24 mouse cellular contexts compared by ENCODE assay signal in the genomic region with DNA sequence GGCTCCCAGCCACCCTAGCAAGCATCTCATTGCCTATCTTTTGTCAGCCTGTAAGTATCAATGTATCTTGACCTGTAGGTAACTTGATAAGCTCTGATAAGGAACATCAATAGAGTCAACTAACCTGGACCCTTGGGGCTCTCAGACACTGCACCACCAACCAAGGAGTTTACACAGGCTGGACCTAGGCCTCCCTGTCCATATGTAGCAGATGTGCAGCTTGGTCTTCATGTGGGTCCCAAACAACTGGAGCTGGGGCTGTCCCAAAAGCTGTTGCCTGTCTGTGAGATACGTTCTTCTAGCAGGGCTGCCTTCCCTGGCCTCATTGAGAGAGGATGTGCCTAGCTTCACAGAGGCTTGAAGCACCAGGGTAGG.
DNase-seq lines count a peak whose midpoint lies in the region; ATAC-seq and TF ChIP-seq lines count a peak whose summit lies in the region.
"Had no signal": no experiment of that assay in that cellular context is flagged by ENCODE, and none has a peak within 500 bp of the region (broad histone marks: within the 10 kb centered on the region; RNA-seq: fewer than 3 reads in every experiment).

No protein-coding gene starts in this region.

- no peaks in the 10 kb centered on the region for H3K36me3 ChIP-seq in hindbrain, embryonic 11.5 days (ENCODE audit: control insufficient read depth, insufficient read depth, low read length)
- no peaks in the 10 kb centered on the region for H3K36me3 ChIP-seq in hindbrain, embryonic 10.5 days
- H3K36me3 ChIP-seq in embryonic facial prominence, embryonic 14.5 days (ENCODE audit: control insufficient read depth, insufficient read depth, low read length) = no peaks in the 10 kb centered on the region
- no peaks in the 10 kb centered on the region for H3K36me3 ChIP-seq in hindbrain, postnatal 0 days (ENCODE audit: insufficient read depth, low read length)
- no peaks in the 10 kb centered on the region for H3K36me3 ChIP-seq in midbrain, embryonic 15.5 days (replicated peaks)
- H3K36me3 ChIP-seq in lung, postnatal 0 days (ENCODE audit: insufficient read depth, low read length) = no peaks in the 10 kb centered on the region
- H3K36me3 ChIP-seq: forebrain, embryonic 10.5 days; heart, embryonic 13.5 days; kidney, embryonic 15.5 days had no signal

- TF ChIP-seq CTCF in hindbrain, postnatal 0 days (IDR thresholded peaks at IDR 0.05; ENCODE audit: low read depth) = no peak
- TF ChIP-seq CTCF in lung, postnatal 0 days (IDR thresholded peaks at IDR 0.05) = no peak

- TF ChIP-seq EP300 in lung, postnatal 0 days (IDR thresholded peaks at IDR 0.05) = no peak

- no peak overlapping the region for H3K27ac ChIP-seq in hindbrain, embryonic 11.5 days (ENCODE audit: low read depth, low read length)
- H3K27ac ChIP-seq in hindbrain, embryonic 10.5 days = no peak overlapping the region
- no peak overlapping the region for H3K27ac ChIP-seq in embryonic facial prominence, embryonic 14.5 days (replicated peaks; ENCODE audit: low read depth, low read length)
- H3K27ac ChIP-seq in hindbrain, postnatal 0 days = no peak overlapping the region
- H3K27ac ChIP-seq in midbrain, embryonic 15.5 days = no peak overlapping the region
- H3K27ac ChIP-seq in lung, postnatal 0 days (ENCODE audit: low read length) = no peak overlapping the region
- H3K27ac ChIP-seq: forebrain, embryonic 10.5 days; heart, embryonic 13.5 days; kidney, embryonic 15.5 days; liver, embryonic 14.5 days; stomach, postnatal 0 days had no signal

- H3K4me3 ChIP-seq in hindbrain, embryonic 11.5 days (ENCODE audit: low read depth, low read length) = no peak overlapping the region
- no peak overlapping the region for H3K4me3 ChIP-seq in hindbrain, embryonic 10.5 days
- no peak overlapping the region for H3K4me3 ChIP-seq in embryonic facial prominence, embryonic 14.5 days (ENCODE audit: low read depth, low read length)
- H3K4me3 ChIP-seq in hindbrain, postnatal 0 days (ENCODE audit: low read length) = no peak overlapping the region
- H3K4me3 ChIP-seq in midbrain, embryonic 15.5 days = no peak overlapping the region
- no peak overlapping the region for H3K4me3 ChIP-seq in lung, postnatal 0 days (ENCODE audit: low read depth, low read length)
- H3K4me3 ChIP-seq: forebrain, embryonic 10.5 days; heart, embryonic 13.5 days; kidney, embryonic 15.5 days; myocyte had no signal

- whole genome bisulfite sequencing in hindbrain, embryonic 11.5 days = 93% methylated on average over 1 of the region's 1 CpGs
- 77% methylated on average over 1 of the region's 1 CpGs for WGBS in hindbrain, embryonic 10.5 days
- WGBS in embryonic facial prominence, embryonic 14.5 days = 58% methylated on average over 1 of the region's 1 CpGs
- 55% methylated on average over 1 of the region's 1 CpGs for WGBS in hindbrain, postnatal 0 days
- WGBS in midbrain, embryonic 15.5 days = 62% methylated on average over 1 of the region's 1 CpGs
- 68% methylated on average over 1 of the region's 1 CpGs for WGBS in lung, postnatal 0 days

- no peak overlapping the region for H3K4me2 ChIP-seq in hindbrain, embryonic 11.5 days (replicated peaks; ENCODE audit: low read depth, low read length)
- no peak overlapping the region for H3K4me2 ChIP-seq in embryonic facial prominence, embryonic 14.5 days (ENCODE audit: low read depth, low read length)
- no peak overlapping the region for H3K4me2 ChIP-seq in hindbrain, postnatal 0 days (ENCODE audit: low read depth, low read length)
- no peak overlapping the region for H3K4me2 ChIP-seq in midbrain, embryonic 15.5 days
- no peak overlapping the region for H3K4me2 ChIP-seq in lung, postnatal 0 days (replicated peaks; ENCODE audit: low read depth, low read length)
- H3K4me2 ChIP-seq: heart, embryonic 13.5 days; kidney, embryonic 15.5 days; lung, embryonic 14.5 days had no signal

- no peak for DNase-seq in hindbrain, embryonic 11.5 days (ENCODE audit: low spot score)
- DNase-seq in hindbrain, embryonic 10.5 days (ENCODE audit: low spot score) = no peak
- DNase-seq in embryonic facial prominence, embryonic 14.5 days (ENCODE audit: low spot score) = no peak
- no peak for DNase-seq in hindbrain, postnatal 0 days (ENCODE audit: low spot score)
- no peak for DNase-seq in lung, postnatal 0 days (ENCODE audit: low spot score)
- DNase-seq in urinary bladder, postnatal 4 days (ENCODE audit: low spot score in 2 of 2) = no peak
- DNase-seq: cerebellum, adult 11 months; cerebellum, adult 9-11 months; heart, adult 18-20 months; heart, postnatal 14 days; kidney, adult 11 months; kidney, postnatal 36 days; lung, embryonic 14.5 days; lung, postnatal 36 days; right cerebral cortex, postnatal 14 days; thymus, adult 2 months; thymus, postnatal 4 days had no signal

- H3K9ac ChIP-seq in hindbrain, embryonic 11.5 days (ENCODE audit: low read depth, low read length) = no peak overlapping the region
- H3K9ac ChIP-seq in embryonic facial prominence, embryonic 14.5 days (ENCODE audit: low read depth, low read length) = no peak overlapping the region
- H3K9ac ChIP-seq in hindbrain, postnatal 0 days (replicated peaks; ENCODE audit: low read length) = no peak overlapping the region
- H3K9ac ChIP-seq in midbrain, embryonic 15.5 days = no peak overlapping the region
- no peak overlapping the region for H3K9ac ChIP-seq in lung, postnatal 0 days (replicated peaks; ENCODE audit: low read depth)
- H3K9ac ChIP-seq: heart, embryonic 13.5 days; kidney, embryonic 15.5 days; liver, embryonic 14.5 days; lung, embryonic 14.5 days had no signal

- H3K9me3 ChIP-seq in hindbrain, embryonic 11.5 days (ENCODE audit: control insufficient read depth, low read length) = no peaks in the 10 kb centered on the region
- H3K9me3 ChIP-seq in hindbrain, embryonic 10.5 days = no peaks in the 10 kb centered on the region
- no peaks in the 10 kb centered on the region for H3K9me3 ChIP-seq in embryonic facial prominence, embryonic 14.5 days (ENCODE audit: control insufficient read depth, low read length)
- no peaks in the 10 kb centered on the region for H3K9me3 ChIP-seq in hindbrain, postnatal 0 days (ENCODE audit: low read length)
- H3K9me3 ChIP-seq in midbrain, embryonic 15.5 days = no peaks in the 10 kb centered on the region
- H3K9me3 ChIP-seq in lung, postnatal 0 days (ENCODE audit: low read length) = no peaks in the 10 kb centered on the region
- H3K9me3 ChIP-seq: forebrain, embryonic 10.5 days; kidney, embryonic 15.5 days had no signal

- peak; percentile 40; the same call in 1 of the 2 replicates for ATAC-seq in hindbrain, embryonic 11.5 days (ENCODE audit: low FRiP score)
- peak; percentile 37; the same call in 1 of the 2 replicates for ATAC-seq in embryonic facial prominence, embryonic 14.5 days (ENCODE audit: low read depth)
- peak; percentile 32; the same call in 1 of the 2 replicates for ATAC-seq in hindbrain, postnatal 0 days
- peak; percentile 45; the same call in 1 of the 2 replicates for ATAC-seq in midbrain, embryonic 15.5 days (replicated peaks)
- ATAC-seq in lung, postnatal 0 days = no peak

- H3K27me3 ChIP-seq in hindbrain, embryonic 11.5 days (ENCODE audit: control insufficient read depth, insufficient read depth, low read length) = no peaks in the 10 kb centered on the region
- no peaks in the 10 kb centered on the region for H3K27me3 ChIP-seq in hindbrain, embryonic 10.5 days (ENCODE audit: insufficient read depth, poor library complexity, severe bottlenecking)
- no peaks in the 10 kb centered on the region for H3K27me3 ChIP-seq in embryonic facial prominence, embryonic 14.5 days (replicated peaks; ENCODE audit: control insufficient read depth, insufficient read depth, low read length)
- no peaks in the 10 kb centered on the region for H3K27me3 ChIP-seq in hindbrain, postnatal 0 days (ENCODE audit: insufficient read depth, low read length)
- H3K27me3 ChIP-seq in midbrain, embryonic 15.5 days (replicated peaks) = no peaks in the 10 kb centered on the region
- no peaks in the 10 kb centered on the region for H3K27me3 ChIP-seq in lung, postnatal 0 days (replicated peaks; ENCODE audit: insufficient read depth, low read length)
- H3K27me3 ChIP-seq: heart, embryonic 13.5 days; kidney, embryonic 15.5 days had no signal

- H3K4me1 ChIP-seq in hindbrain, embryonic 11.5 days (replicated peaks; ENCODE audit: control insufficient read depth, insufficient read depth, low read length) = no peaks in the 10 kb centered on the region
- H3K4me1 ChIP-seq in hindbrain, embryonic 10.5 days (replicated peaks) = 0 out of 2 replicates have a peak, but pooled peaks cover 10% of the 10 kb centered on the region
- H3K4me1 ChIP-seq in embryonic facial prominence, embryonic 14.5 days (ENCODE audit: control insufficient read depth, insufficient read depth, low read length) = no peaks in the 10 kb centered on the region
- H3K4me1 ChIP-seq in hindbrain, postnatal 0 days (ENCODE audit: insufficient read depth, low read length) = 0 out of 2 replicates have a peak, but pooled peaks cover 3% of the 10 kb centered on the region
- H3K4me1 ChIP-seq in midbrain, embryonic 15.5 days = peaks cover 7% of the 10 kb centered on the region; the same call in 1 of the 2 replicates
- no peaks in the 10 kb centered on the region for H3K4me1 ChIP-seq in lung, postnatal 0 days (ENCODE audit: insufficient read depth, low read depth, low read length)
- H3K4me1 ChIP-seq: heart, embryonic 13.5 days; kidney, embryonic 15.5 days had no signal
